Mouse (Mus musculus) olfactory bulb, adult 2 months (tissue): Measurements from ENCODE around the gene Egln2. TPM values are rescaled to one million over a fixed set of nuclear protein-coding genes. Genes with fewer than 3 reads are reported as not detected.

Experiments used
- H3K27ac ChIP-seq: fragments of 200-500 bp; 2 replicates; pipeline ENCODE4 v1.5.1; 2012; ENCODE audit warnings: low read depth, low read length; ENCODE audit not compliant: insufficient read depth
- H3K4me1 ChIP-seq: fragments of 200-500 bp; 2 replicates; pipeline ENCODE4 v1.6.1; 2012; ENCODE audit warnings: low read length; ENCODE audit not compliant: control insufficient read depth, insufficient read depth
- H3K4me3 ChIP-seq: fragments of 200-500 bp; 2 replicates; pipeline ENCODE4 v1.5.1; 2012; ENCODE audit warnings: mild to moderate bottlenecking, low read depth, low read length, moderate library complexity; ENCODE audit not compliant: insufficient read depth
- CTCF ChIP-seq: fragments of 200-500 bp; IDR thresholded peaks from 2 replicates; pipeline ENCODE4 v1.5.1; 2012; ENCODE audit warnings: low read depth, mild to moderate bottlenecking, low read length, moderate library complexity; ENCODE audit not compliant: insufficient read depth
- POLR2A ChIP-seq: fragments of 200-500 bp; IDR thresholded peaks from 2 replicates; pipeline ENCODE4 v1.6.1; 2012; ENCODE audit warnings: mild to moderate bottlenecking, low read depth, low read length, moderate library complexity; ENCODE audit not compliant: insufficient read depth
- WGBS: fragments of 180-500 bp; shearing (Covaris S2); methylation state at CpG from one replicate; pipeline ENCODE4 v1.1.7; 2018; 5-methylcytosine and 5-hydroxymethylcytosine counted together
- polyA plus RNA-seq: library from polyadenylated mRNA; stranded (reverse); fragments of >200 nt; gene quantifications from 2 replicates; pipeline ENCODE4 v1.2.4, GENCODE M21; 2012; ENCODE audit warnings: low replicate concordance; ENCODE audit not compliant: missing spikeins, insufficient read depth, insufficient read length

Gene Egln2
- polyA plus RNA-seq, 1 experiment = not detected

DNA sequence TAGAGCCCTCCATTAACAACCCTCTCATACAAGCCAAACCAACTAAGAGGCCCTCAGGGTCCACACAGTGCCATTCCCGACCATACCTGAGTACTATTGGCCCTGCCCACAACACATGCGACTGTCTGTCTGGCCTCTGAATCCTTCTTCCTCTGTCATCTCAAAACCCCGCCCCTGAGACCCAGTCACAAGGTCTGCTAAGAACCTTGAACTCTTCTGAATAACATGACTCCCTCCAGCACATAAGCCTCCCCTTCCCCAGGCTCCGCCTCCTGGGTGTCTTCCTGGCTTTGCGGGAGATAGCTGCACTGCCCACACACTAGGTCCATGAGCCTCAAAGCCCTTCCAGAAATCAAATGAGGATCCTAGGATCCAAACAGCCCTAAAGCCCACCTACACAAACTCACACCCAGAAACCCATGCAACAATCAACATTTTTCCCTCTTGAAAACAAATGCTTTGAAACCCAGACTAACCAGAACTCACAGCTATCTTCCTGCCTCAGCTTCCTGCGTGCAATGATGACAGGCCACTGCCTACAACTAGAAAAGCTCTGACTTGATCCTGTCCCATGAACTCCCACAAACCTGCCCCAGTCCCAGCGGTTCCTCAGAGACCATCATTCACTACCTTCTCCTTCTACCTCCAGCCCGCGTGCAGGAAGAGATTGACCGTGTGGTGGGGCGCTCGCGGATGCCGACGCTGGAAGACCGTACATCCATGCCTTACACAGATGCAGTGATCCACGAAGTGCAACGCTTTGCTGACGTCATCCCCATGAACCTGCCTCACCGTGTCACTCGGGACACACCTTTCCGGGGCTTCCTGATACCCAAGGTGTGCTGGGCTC, 35.9 kb downstream of the Egln2 start:
- WGBS = 89% methylated on average over 22 of the region's 22 CpGs
- Histone ChIP-seq H3K4me3 (no peak overlapping the region), H3K4me1 (no peaks in the 10 kb centered on the region), H3K27ac (no peak overlapping the region)
- no peak for TF ChIP-seq POLR2A
- no peak for TF ChIP-seq CTCF

DNA sequence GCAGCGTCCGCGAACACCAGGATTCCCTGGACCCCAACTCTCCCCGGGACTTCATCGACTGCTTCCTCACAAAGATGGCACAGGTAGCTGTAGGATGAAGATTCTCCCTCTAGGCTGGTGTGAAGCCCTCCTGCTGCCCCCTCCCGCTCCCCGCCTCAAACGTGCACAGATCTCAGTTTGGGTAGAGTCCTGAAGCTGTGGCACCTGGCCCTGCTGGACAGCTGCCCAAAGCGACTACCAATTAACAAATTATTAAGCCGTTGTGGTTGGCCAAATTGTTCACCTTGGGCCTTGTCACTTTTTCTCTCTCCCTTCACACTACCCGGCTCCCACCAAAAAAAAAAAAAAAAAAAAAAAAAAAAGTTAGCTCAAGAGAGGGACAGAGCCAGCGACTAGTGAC, 36.8 kb downstream of the Egln2 start:
- H3K27ac ChIP-seq = no peak overlapping the region
- H3K4me1 ChIP-seq = no peaks in the 10 kb centered on the region
- TF ChIP-seq CTCF (no peak), POLR2A (no peak)
- no peak overlapping the region for H3K4me3 ChIP-seq
- WGBS = 86% methylated on average over 12 of the region's 12 CpGs

DNA sequence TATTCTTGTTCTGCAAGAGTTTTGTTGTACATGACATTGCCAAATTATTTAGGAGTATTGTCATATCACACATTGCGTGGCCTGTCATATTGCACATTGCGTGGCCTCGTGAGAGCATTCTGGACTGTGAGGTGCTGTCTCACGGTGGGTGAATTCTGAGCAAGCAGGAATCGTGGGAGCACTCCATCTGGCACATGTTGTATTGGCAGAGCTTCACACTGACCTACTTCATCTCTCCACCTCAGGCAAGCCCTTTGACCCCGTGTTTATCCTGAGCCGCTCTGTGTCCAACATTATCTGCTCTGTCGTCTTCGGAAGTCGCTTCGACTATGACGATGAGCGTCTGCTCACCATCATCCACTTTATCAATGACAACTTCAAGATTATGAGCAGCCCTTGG, 37.7 kb downstream of the Egln2 start:
- H3K4me3 ChIP-seq = no peak overlapping the region
- H3K4me1 ChIP-seq = no peaks in the 10 kb centered on the region
- WGBS = 90% methylated on average over 13 of the region's 13 CpGs
- no peak overlapping the region for H3K27ac ChIP-seq
- TF ChIP-seq POLR2A = no peak
- TF ChIP-seq CTCF = no peak

DNA sequence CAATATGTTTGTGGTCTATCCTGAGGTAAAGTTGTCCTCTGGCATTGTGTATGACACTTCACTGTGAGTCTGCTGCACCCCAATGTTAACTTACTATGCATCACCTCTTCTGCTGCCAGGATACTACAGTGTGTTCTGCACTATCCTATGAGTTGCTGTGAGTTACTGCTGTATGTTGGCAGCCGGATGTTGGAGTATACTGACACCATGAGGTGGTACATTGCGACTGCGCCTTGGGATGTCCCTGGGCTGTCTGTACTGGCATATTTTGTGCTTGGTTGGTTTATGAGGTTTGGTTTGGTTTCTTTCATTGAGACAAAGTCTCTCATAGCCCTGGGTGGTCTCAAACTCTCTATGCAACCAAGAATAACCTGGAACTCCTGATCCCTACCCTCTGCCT, 38.4 kb downstream of the Egln2 start:
- no peak overlapping the region for H3K27ac ChIP-seq
- WGBS = 52% methylated on average over 3 of the region's 3 CpGs
- H3K4me3 ChIP-seq = no peak overlapping the region
- TF ChIP-seq POLR2A (no peak), CTCF (no peak)
- H3K4me1 ChIP-seq = no peaks in the 10 kb centered on the region

- Histone ChIP-seq H3K4me3 (no peak overlapping the region), H3K4me1 (no peaks in the 10 kb centered on the region), H3K27ac (no peak overlapping the region)
- no peak for TF ChIP-seq POLR2A
- WGBS = 90% methylated on average over 4 of the region's 4 CpGs
Measured at GRCm38 (mm10) chr7:27124969-27125368, 41.6 kb downstream of the Egln2 start.

DNA sequence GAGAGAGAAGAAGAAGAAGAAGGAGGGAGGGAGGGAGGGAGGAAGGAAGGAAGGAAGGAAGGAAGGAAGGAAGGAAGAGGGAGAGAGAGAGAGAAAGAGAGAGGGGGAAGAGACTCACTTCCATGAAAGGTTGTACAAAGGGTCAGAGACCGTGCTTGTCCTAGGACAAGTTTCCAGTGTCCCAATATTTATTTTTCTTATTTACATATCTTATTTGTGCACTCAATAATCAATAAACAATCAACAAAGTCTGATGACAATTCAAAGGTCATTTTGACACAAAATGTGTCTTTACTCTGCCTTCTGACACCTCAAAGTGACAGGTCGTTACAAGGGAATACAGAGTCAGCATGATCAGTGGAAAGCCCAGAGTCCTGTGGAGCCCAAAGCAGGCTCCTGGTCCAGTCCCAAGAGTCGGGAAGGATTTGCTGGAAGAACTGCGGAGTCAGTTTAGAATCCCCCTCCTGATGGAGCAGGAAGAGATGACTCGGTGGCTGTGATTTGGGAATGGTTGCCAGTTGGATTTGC, 42.2 kb downstream of the Egln2 start:
- Histone ChIP-seq H3K4me3 (no peak overlapping the region), H3K4me1 (no peaks in the 10 kb centered on the region), H3K27ac (no peak overlapping the region)
- WGBS = 79% methylated on average over 5 of the region's 5 CpGs
- TF ChIP-seq POLR2A = no peak
- TF ChIP-seq CTCF = no peak

- TF ChIP-seq CTCF = no peak
- Histone ChIP-seq H3K27ac (no peak within 1 kb of the TSS), H3K4me3 (no peak within 1 kb of the TSS), H3K4me1 (no peaks in the 10 kb centered on the region)
Measured at GRCm38 (mm10) chr7:27119676-27120075, 46.9 kb downstream of the Egln2 start, which contains the start of gene Cyp2f2. Gene Cyp2f2, plus strand, starts transcription at chr7:27119909.

DNA sequence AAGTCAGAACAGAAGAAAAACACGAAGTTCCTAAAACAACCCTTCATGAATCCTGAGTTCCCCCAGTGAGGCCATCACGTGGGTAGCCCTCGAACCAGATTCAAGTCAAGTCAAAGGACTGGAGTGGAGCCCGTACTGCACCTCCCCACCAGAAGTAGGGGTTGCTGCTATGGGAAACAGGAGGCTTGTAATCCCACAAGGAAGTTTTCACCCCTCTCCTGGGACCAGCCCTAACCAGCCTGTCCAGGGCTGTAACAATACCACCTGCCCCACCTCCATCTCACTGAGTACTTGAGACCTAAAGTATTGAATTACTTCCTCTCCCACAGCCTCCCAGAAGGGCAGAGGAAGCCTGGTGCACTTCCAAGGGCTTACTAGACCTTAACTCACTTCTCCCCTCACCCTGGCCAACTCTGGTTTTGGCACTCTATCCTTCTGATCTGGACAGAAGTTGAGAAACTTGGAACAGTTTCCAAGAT, 48.5 kb downstream of the Egln2 start:
- 64% methylated on average over 4 of the region's 4 CpGs for WGBS
- TF ChIP-seq POLR2A = no peak
- Histone ChIP-seq H3K27ac (no peak overlapping the region), H3K4me1 (no peaks in the 10 kb centered on the region), H3K4me3 (no peak overlapping the region)

DNA sequence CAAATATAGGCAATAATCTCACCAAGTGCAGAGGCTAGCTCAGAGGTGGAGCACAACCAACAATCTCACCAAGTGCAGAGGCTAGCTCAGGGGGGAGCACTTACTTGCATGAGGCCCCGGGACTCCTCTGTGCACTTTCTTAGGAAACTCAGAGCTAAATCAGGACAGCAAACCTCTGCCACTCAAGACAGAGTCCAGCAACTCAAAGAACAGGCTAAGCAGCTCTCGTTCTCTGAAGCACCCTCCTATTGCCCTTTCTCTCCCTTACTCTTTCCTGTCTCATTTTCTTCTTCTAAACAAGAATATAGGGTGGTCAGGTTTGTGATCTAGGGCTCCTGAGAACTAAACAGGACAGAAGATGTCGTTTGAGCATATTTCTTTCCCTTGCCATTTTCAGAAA, 54.6 kb downstream of the Egln2 start:
- no peak overlapping the region for H3K4me3 ChIP-seq
- no peak overlapping the region for H3K27ac ChIP-seq
- no peak for TF ChIP-seq POLR2A
- no peak for TF ChIP-seq CTCF
- WGBS = 77% methylated on average over 3 of the region's 3 CpGs
- no peaks in the 10 kb centered on the region for H3K4me1 ChIP-seq

DNA sequence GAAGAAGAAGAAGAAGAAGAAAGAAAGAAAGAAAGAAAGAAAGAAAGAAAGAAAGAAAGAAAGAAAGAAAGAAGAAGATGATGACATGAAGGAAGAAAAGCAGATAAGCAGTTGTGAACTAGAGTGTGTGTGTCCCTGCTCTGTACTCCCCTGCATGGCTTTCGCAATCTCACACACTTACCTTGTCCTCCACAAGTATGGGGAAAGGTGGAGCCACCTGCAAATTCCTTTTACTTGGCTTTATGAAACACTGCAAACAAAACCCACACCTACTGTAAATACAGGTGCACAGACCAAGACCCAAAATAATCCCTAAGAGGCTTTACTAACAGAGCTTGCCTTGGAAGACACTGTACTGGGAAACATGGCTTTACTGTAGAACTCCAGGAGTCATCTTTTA, 55.6 kb downstream of the Egln2 start:
- Histone ChIP-seq H3K27ac (no peak overlapping the region), H3K4me1 (no peaks in the 10 kb centered on the region), H3K4me3 (no peak overlapping the region)
- WGBS = 94% methylated on average over 1 of the region's 1 CpGs
- TF ChIP-seq CTCF (no peak), POLR2A (no peak)
